Mouse (Mus musculus) thymus, adult 2 months (tissue): ENCODE measurements at regions not wholly inside any gene's neighbourhood (a gene's known extent, or its start where the extent isn't known, plus 50 kb on each side); places are given as distances from the start of the nearest gene placed in this dataset.

Source experiments
- DNase-seq: peaks from one replicate; pipeline ENCODE4 v3.0.0; 2021
- H3K27ac ChIP-seq: fragments of 200-500 bp; 2 replicates; pipeline ENCODE4 v1.5.1; 2012; ENCODE audit warnings: low read length, control low read depth; ENCODE audit not compliant: control insufficient read depth, insufficient read depth
- H3K27me3 ChIP-seq: fragments of 200-500 bp; 2 replicates; pipeline ENCODE4 v1.6.1; 2012; ENCODE audit warnings: mild to moderate bottlenecking, low read length, moderate library complexity, mixed read lengths; ENCODE audit not compliant: control insufficient read depth, insufficient read depth
- H3K36me3 ChIP-seq: fragments of 200-500 bp; 2 replicates; pipeline ENCODE4 v1.6.1; 2012; ENCODE audit warnings: mild to moderate bottlenecking, low read length, moderate library complexity; ENCODE audit not compliant: control insufficient read depth, insufficient read depth
- H3K4me1 ChIP-seq: fragments of 200-500 bp; replicated peaks from 2 replicates; pipeline ENCODE4 v1.6.1; 2012; ENCODE audit warnings: low read length; ENCODE audit not compliant: control insufficient read depth, insufficient read depth
- H3K4me3 ChIP-seq: fragments of 200-500 bp; 2 replicates; pipeline ENCODE4 v1.5.1; 2012; ENCODE audit warnings: mild to moderate bottlenecking, low read length, control low read depth, moderate library complexity; ENCODE audit not compliant: control insufficient read depth, insufficient read depth
- CTCF ChIP-seq: fragments of 200-500 bp; IDR thresholded peaks from 2 replicates; pipeline ENCODE4 v1.5.1; 2012; ENCODE audit warnings: mild to moderate bottlenecking, control low read depth, low read length, moderate library complexity, borderline replicate concordance; ENCODE audit not compliant: control insufficient read depth, poor library complexity, insufficient read depth; ENCODE audit errors: extremely low read depth
- POLR2A ChIP-seq: fragments of 200-500 bp; IDR thresholded peaks from 2 replicates; pipeline ENCODE4 v1.6.1; 2012; ENCODE audit warnings: mild to moderate bottlenecking, low read length, control low read depth, moderate library complexity; ENCODE audit not compliant: control insufficient read depth, poor library complexity, insufficient read depth; ENCODE audit errors: extremely low read depth
- WGBS: fragments of 180-500 bp; shearing (Covaris S2); methylation state at CpG from one replicate; pipeline ENCODE4 v1.1.7; 2018; 5-methylcytosine and 5-hydroxymethylcytosine counted together

- TF ChIP-seq CTCF: peak; percentile 36; the same call in 1 of the 2 replicates
- TF ChIP-seq POLR2A: 0 out of 2 replicates have a peak, but pooled peaks have one; percentile 8
- Histone ChIP-seq H3K36me3 (no peaks in the 10 kb centered on the region), H3K4me3 (no peak overlapping the region), H3K27ac (no peak overlapping the region), H3K4me1 (peaks cover 6% of the 10 kb centered on the region), H3K27me3 (no peaks in the 10 kb centered on the region)
- peak; percentile 52 for DNase-seq
- WGBS: 62% methylated on average over 5 of the region's 5 CpGs
These were observed 283.1 kb downstream of the Vrk1 start for GRCm38 (mm10) chr12:106293117-106293516.

GRCm38 (mm10) chr12:106295596-106295995 is 285.6 kb downstream of the Vrk1 start:
- H3K27ac ChIP-seq: no peak overlapping the region
- no peaks in the 10 kb centered on the region for H3K36me3 ChIP-seq
- no peaks in the 10 kb centered on the region for H3K27me3 ChIP-seq
- no peak for TF ChIP-seq POLR2A
- no peak for TF ChIP-seq CTCF
- 93% methylated on average over 7 of the region's 7 CpGs for WGBS
- no peaks in the 10 kb centered on the region; the same call in 1 of the 2 replicates for H3K4me1 ChIP-seq
- no peak overlapping the region for H3K4me3 ChIP-seq
- no peak for DNase-seq

DNA sequence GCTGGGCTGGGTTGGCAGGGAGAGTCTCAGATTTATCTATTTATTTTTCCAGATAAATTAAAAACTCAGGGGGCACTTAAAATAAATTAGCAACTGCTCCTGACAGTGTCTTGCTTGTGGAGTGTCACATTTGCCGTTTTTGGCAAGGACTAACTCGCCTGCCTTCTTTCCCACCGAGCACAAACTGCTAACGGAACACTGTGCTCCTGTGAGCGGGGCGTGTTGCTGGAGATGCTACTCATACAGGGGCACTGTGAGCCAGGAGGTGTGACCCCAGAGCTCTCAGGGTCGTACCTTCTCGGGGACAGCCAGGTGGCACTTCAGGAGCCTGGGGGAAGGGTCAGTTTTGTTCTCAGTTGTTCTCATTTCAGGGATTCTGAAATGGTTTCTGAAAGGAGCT is 292.6 kb downstream of the Vrk1 start:
- no peak for DNase-seq

GRCm38 (mm10) chr12:106308291-106308955 is 298.4 kb downstream of the Vrk1 start:
- no peak overlapping the region for H3K4me3 ChIP-seq
- no peaks in the 10 kb centered on the region for H3K27me3 ChIP-seq
- peak; percentile 52 for DNase-seq
- no peaks in the 10 kb centered on the region for H3K36me3 ChIP-seq
- peaks cover 47% of the 10 kb centered on the region for H3K4me1 ChIP-seq
- peak overlapping the region; percentile 99 for H3K27ac ChIP-seq
- WGBS: 17% methylated on average over 12 of the region's 12 CpGs
- TF ChIP-seq POLR2A (no peak), CTCF (no peak)

More for the DNA sequence above, 292.6 kb downstream of the Vrk1 start:
- Histone ChIP-seq H3K4me3 (no peak overlapping the region), H3K27ac (no peak overlapping the region), H3K36me3 (no peaks in the 10 kb centered on the region), H3K27me3 (no peaks in the 10 kb centered on the region), H3K4me1 (peaks cover 18% of the 10 kb centered on the region)
- TF ChIP-seq POLR2A (no peak), CTCF (no peak)
- 85% methylated on average over 8 of the region's 8 CpGs for WGBS

- peak; percentile 30 for DNase-seq
- Histone ChIP-seq H3K27ac (peak overlapping the region; percentile 99), H3K4me1 (peaks cover 50% of the 10 kb centered on the region), H3K4me3 (no peak overlapping the region), H3K36me3 (no peaks in the 10 kb centered on the region), H3K27me3 (no peaks in the 10 kb centered on the region)
- WGBS: 72% methylated on average over 25 of the region's 25 CpGs
- TF ChIP-seq CTCF (no peak), POLR2A (0 out of 2 replicates have a peak, but pooled peaks have one; percentile 17)
These were observed 299.1 kb downstream of the Vrk1 start for GRCm38 (mm10) chr12:106308956-106309610.

GRCm38 (mm10) chr12:106310171-106310570 is 300.1 kb downstream of the Vrk1 start:
- Histone ChIP-seq H3K36me3 (no peaks in the 10 kb centered on the region), H3K27me3 (no peaks in the 10 kb centered on the region), H3K4me1 (peaks cover 52% of the 10 kb centered on the region), H3K27ac (peak overlapping the region; percentile 99), H3K4me3 (peak overlapping the region; percentile 59)
- WGBS: 45% methylated on average over 6 of the region's 6 CpGs
- DNase-seq: peak; percentile 32
- TF ChIP-seq POLR2A (no peak), CTCF (no peak)
